Mouse (Mus musculus): ENCODE data around the gene Smtnl2. TPM values are rescaled to one million over a fixed set of nuclear protein-coding genes. Genes with fewer than 3 reads are reported as not detected.

Smtnl2 gene
- polyA plus RNA-seq, 1 experiment from 2014 or later: 8.1 TPM

DNA sequence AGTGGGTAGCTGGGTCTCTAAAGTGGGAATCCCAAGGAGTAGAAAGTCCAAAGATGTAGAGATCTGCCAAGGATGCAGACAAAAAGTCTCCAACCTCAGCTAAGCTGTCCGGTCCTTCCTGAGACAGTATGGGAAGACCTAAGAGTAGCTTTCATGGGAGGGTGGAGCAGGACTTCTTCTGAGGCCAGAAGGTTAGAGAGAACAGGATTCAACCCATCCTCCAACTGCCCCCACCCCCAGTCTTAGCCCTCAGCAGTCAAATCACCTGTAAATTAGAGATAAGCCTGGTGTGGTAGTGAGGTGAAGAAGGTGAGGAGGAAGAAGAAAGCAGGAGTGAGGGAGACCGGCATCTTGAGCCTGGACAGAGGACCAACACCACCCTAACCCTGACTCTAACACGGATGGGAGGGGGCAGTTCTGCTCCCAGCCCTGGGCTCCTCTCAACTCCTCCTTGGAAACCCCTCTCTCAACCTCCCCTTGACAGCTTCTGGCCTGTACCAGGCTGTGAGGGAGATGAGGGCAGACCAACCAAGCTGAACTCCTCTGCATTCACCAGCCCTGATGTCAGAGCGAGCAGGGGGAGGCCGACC lies 2.2 kb upstream of the Smtnl2 start:
- 75% methylated on average over 5 of the region's 5 CpGs for WGBS

DNA sequence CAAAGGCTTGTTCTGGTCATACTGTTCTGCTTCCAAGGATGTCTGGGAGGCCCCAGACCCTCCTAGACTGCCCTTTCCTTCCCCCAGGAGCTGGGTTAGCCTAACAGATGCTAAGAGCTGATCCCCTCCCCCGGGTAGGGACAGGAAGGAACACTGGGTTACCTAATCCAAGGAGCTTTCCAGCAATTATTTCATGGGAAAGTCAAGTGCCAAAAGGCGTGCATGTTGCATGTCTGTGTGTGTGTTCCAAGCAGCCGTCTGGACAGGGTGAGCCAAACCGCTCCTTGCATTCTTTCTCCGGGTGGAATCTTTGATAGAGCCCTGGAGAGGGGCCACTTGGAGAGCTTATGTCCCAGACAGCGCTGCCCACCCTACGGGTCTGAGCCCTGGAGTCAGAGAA lies 1.5 kb upstream of the Smtnl2 start:
- no peak overlapping the region for H3K4me3 ChIP-seq (ENCODE audit: low read depth, low read length)
- no peaks in the 10 kb centered on the region for H3K27me3 ChIP-seq (replicated peaks; ENCODE audit: control insufficient read depth, insufficient read depth, low read length)
- WGBS: 73% methylated on average over 7 of the region's 7 CpGs
- H3K4me2 ChIP-seq (replicated peaks; ENCODE audit: low read depth): no peak overlapping the region
- ATAC-seq: no peak
- TF ChIP-seq CTCF (IDR thresholded peaks at IDR 0.05; ENCODE audit: low read depth): no peak
- H3K4me1 ChIP-seq (replicated peaks; ENCODE audit: control insufficient read depth, insufficient read depth, low read length): 0 out of 2 replicates have a peak, but pooled peaks cover 3% of the 10 kb centered on the region
- no peaks in the 10 kb centered on the region for H3K9me3 ChIP-seq (ENCODE audit: control insufficient read depth)
- H3K27ac ChIP-seq (ENCODE audit: low read depth, low read length): no peak overlapping the region
- H3K9ac ChIP-seq (ENCODE audit: low read depth, low read length): no peak overlapping the region
- H3K36me3 ChIP-seq (ENCODE audit: control insufficient read depth, insufficient read depth): no peaks in the 10 kb centered on the region

More for the DNA sequence above, 2.2 kb upstream of the Smtnl2 start:
- 0 out of 2 replicates have a peak, but pooled peaks cover under 1% of the 10 kb centered on the region for H3K4me1 ChIP-seq (replicated peaks; ENCODE audit: control insufficient read depth, insufficient read depth, low read length)
- no peaks in the 10 kb centered on the region for H3K27me3 ChIP-seq (replicated peaks; ENCODE audit: control insufficient read depth, insufficient read depth, low read length)
- no peak for TF ChIP-seq CTCF (IDR thresholded peaks at IDR 0.05; ENCODE audit: low read depth)
- ATAC-seq: no peak
- H3K4me2 ChIP-seq (replicated peaks; ENCODE audit: low read depth): no peak overlapping the region
- H3K9me3 ChIP-seq (ENCODE audit: control insufficient read depth): no peaks in the 10 kb centered on the region
- H3K36me3 ChIP-seq (ENCODE audit: control insufficient read depth, insufficient read depth): no peaks in the 10 kb centered on the region
- no peak overlapping the region for H3K27ac ChIP-seq (ENCODE audit: low read depth, low read length)
- no peak overlapping the region for H3K4me3 ChIP-seq (ENCODE audit: low read depth, low read length)
- no peak overlapping the region for H3K9ac ChIP-seq (ENCODE audit: low read depth, low read length)

GRCm38 (mm10) chr11:72411945-72412344 lies 432 bp upstream of the Smtnl2 start:
- 0 out of 2 replicates have a peak, but pooled peaks have one; percentile 29 for ATAC-seq
- Histone ChIP-seq H3K4me2 (replicated peaks; ENCODE audit: low read depth) (peak overlapping the region; percentile 97), H3K9me3 (ENCODE audit: control insufficient read depth) (no peaks in the 10 kb centered on the region), H3K27ac (ENCODE audit: low read depth, low read length) (no peak overlapping the region), H3K27me3 (replicated peaks; ENCODE audit: control insufficient read depth, insufficient read depth, low read length) (no peaks in the 10 kb centered on the region), H3K36me3 (ENCODE audit: control insufficient read depth, insufficient read depth) (no peaks in the 10 kb centered on the region), H3K9ac (ENCODE audit: low read depth, low read length) (peak overlapping the region; percentile 43), H3K4me1 (replicated peaks; ENCODE audit: control insufficient read depth, insufficient read depth, low read length) (0 out of 2 replicates have a peak, but pooled peaks cover 8% of the 10 kb centered on the region), H3K4me3 (ENCODE audit: low read depth, low read length) (peak overlapping the region; percentile 58)
- WGBS: 21% methylated on average over 9 of the region's 9 CpGs
- TF ChIP-seq CTCF (IDR thresholded peaks at IDR 0.05; ENCODE audit: low read depth): no peak

- no peaks in the 10 kb centered on the region for H3K36me3 ChIP-seq (ENCODE audit: control insufficient read depth, insufficient read depth)
- TF ChIP-seq CTCF (IDR thresholded peaks at IDR 0.05; ENCODE audit: low read depth): no peak
- peak overlapping the region; percentile 31; the same call in 1 of the 2 replicates for H3K9ac ChIP-seq (ENCODE audit: low read depth, low read length)
- H3K27me3 ChIP-seq (replicated peaks; ENCODE audit: control insufficient read depth, insufficient read depth, low read length): no peaks in the 10 kb centered on the region
- ATAC-seq: peak; percentile 64
- no peaks in the 10 kb centered on the region for H3K9me3 ChIP-seq (ENCODE audit: control insufficient read depth)
- peak overlapping the region; percentile 97 for H3K4me2 ChIP-seq (replicated peaks; ENCODE audit: low read depth)
- peak overlapping the region; percentile 58 for H3K4me3 ChIP-seq (ENCODE audit: low read depth, low read length)
- WGBS: 2% methylated on average over 25 of the region's 25 CpGs
- H3K4me1 ChIP-seq (replicated peaks; ENCODE audit: control insufficient read depth, insufficient read depth, low read length): 0 out of 2 replicates have a peak, but pooled peaks cover 8% of the 10 kb centered on the region
- H3K27ac ChIP-seq (ENCODE audit: low read depth, low read length): peak overlapping the region; percentile 50; the same call in 1 of the 2 replicates
Measured at GRCm38 (mm10) chr11:72410521-72411092, 906 bp downstream of the Smtnl2 start.

- no peak for TF ChIP-seq CTCF (IDR thresholded peaks at IDR 0.05; ENCODE audit: low read depth)
- Histone ChIP-seq H3K27ac (ENCODE audit: low read depth, low read length) (no peak overlapping the region), H3K27me3 (replicated peaks; ENCODE audit: control insufficient read depth, insufficient read depth, low read length) (no peaks in the 10 kb centered on the region), H3K4me3 (ENCODE audit: low read depth, low read length) (peak overlapping the region; percentile 58; the same call in 1 of the 2 replicates), H3K4me2 (replicated peaks; ENCODE audit: low read depth) (peak overlapping the region; percentile 97), H3K4me1 (replicated peaks; ENCODE audit: control insufficient read depth, insufficient read depth, low read length) (0 out of 2 replicates have a peak, but pooled peaks cover 8% of the 10 kb centered on the region), H3K9me3 (ENCODE audit: control insufficient read depth) (no peaks in the 10 kb centered on the region), H3K36me3 (ENCODE audit: control insufficient read depth, insufficient read depth) (no peaks in the 10 kb centered on the region), H3K9ac (ENCODE audit: low read depth, low read length) (no peak overlapping the region)
- no peak for ATAC-seq
- 62% methylated on average over 12 of the region's 12 CpGs for WGBS
Measured at GRCm38 (mm10) chr11:72409649-72410385, 1.7 kb downstream of the Smtnl2 start.

Measured in intestine, postnatal 0 days (tissue).